Mouse (Mus musculus) thymus, postnatal 4 days (tissue): Measurements from ENCODE around the gene 1700025G04Rik.

Experiments
- DNase-seq: peaks from one replicate; pipeline ENCODE4 v3.0.0; 2021

1700025G04Rik gene

DNA sequence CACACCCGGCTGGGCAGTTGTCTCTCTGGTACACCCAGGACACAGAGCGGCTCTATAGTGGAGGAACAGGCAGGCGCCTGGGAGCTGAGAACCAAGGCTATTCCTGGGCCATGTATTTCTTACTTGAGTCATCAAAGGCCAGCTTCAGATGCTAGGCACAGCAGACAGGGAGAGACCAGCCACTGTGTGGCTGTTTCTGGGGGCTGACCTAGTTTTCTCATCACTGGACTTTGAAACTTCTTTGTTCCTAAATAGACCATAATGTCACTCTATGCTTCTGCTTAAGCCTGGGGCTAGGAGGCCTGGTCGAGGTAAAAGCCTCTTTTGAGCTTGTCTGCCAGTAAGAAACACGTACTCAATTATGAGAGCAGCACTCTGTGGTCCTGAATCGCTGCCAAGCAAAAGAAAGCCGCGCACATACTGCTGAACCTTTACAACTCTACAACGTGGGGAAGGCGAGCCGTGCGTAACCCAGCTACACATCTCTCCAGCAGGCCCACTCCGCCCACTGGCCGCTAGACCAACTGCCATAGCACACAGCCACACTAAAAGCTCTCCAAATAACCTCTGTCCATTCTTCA, 199.8 kb downstream of the 1700025G04Rik start:
- DNase-seq: no peak

DNA sequence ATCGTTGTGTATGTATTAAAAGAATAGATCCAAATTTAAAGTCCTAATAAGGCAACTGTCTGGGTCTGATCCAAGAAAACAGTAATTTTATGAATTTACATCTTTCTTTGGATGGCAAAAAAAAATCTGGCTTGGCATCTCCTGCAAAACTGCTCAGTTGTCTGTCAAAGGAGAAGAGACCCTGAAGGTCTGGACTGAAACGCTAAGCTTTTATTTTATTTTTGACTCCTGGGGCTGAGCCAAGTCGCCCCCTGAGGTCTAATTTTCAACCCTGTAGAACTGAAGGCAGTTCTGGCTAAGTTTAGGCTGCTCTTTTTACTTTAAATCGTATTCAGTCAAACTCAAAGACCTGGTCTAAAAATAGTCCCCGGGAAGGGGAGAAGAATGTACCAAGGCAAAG, 202.3 kb downstream of the 1700025G04Rik start:
- no peak for DNase-seq

DNA sequence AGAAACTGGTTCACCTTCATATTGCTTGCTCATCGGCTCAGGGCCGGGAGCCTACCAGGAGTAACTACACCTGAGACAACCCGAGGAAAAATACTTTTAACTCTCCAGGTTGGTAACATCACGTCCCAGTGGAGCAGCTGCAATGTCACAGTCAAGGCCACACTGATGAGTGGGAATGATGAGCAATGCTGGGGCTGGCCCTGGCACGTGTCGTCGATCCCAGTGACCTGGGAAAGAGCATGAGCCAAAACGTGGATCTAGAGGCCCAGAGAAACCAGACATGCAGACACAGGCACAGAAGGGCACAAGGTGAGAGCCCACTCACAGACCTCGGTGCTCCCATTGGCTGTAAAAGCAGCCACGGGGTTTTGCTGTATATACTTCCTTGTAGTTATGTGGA, 202.8 kb downstream of the 1700025G04Rik start:
- no peak for DNase-seq

DNA sequence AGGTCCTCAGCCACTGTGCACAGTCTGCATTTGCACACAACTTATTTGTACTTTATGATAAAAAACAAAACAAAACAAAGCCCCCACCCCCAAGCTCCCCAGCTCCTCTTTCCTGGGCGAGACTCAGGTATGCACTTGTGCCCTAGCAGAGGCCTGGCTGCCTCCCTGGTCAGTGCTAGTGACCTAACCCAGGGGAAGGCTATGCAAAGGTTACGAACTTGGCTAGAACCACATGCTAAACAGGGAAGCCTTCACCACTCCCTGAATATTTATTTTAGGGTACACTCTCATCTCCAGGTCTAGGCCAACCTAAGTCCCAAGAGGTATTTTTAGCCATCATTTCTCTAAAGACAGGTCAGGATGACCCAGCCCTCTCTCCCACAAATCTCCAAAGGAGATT, 203.8 kb downstream of the 1700025G04Rik start:
- DNase-seq: no peak

DNA sequence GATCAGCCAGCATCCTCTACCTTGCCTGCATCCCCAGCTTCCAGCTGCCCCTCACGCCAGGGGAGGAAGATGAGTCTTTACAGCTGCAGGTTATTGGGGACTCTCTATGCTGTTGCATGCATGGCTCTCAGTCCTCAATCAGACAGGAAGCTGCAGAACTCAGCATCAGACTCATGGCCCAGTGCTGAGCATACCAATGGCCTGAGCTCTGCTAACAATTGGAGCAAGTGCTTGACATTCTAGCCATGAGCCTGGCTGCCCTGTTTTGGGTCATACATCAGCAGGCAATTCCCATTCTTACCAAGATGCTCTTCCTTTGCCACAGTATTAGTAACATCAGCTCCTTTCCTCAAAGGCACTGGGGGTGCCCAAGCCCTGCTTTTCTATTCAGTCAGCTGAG, 208.7 kb downstream of the 1700025G04Rik start:
- no peak for DNase-seq

DNA sequence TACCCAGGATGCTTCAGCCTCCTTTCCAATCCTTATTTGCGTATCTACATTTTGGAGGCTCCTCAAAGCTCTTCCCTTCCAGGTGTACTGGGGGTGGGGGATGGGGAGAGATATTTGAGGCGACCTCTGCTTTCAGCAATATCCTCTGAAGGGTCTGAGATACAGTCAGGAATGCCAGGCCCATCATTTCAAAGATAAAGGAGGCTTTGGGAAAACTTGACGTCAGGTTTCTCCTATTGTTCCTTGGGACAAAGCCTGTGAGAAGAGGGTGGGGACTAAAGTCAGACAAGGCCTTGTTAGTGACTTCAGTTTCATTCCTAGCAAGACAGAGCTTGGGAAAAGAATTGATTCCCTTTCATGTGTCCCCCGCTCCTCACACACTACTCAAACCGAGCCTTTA, 209.2 kb downstream of the 1700025G04Rik start:
- DNase-seq: no peak

DNA sequence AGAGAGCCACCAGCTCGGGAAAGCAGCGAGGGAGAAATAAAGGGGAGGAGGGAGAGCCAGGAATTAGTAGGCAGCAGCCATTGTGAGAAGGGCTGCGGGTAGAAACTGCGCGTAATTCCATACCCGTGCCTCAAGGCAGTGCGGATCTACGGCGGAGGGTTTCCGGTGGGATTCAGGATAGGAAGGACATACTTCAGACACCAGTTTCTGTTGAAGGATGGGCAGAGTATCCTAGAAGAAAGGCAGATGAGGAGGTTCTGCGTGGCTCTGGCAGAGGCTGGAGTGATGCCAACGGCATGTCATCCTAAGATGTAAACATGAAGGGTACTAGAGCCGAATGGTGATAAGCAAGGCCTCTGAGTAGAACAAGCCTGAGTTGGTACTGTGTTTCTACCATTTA, 210.0 kb downstream of the 1700025G04Rik start:
- DNase-seq: no peak

DNA sequence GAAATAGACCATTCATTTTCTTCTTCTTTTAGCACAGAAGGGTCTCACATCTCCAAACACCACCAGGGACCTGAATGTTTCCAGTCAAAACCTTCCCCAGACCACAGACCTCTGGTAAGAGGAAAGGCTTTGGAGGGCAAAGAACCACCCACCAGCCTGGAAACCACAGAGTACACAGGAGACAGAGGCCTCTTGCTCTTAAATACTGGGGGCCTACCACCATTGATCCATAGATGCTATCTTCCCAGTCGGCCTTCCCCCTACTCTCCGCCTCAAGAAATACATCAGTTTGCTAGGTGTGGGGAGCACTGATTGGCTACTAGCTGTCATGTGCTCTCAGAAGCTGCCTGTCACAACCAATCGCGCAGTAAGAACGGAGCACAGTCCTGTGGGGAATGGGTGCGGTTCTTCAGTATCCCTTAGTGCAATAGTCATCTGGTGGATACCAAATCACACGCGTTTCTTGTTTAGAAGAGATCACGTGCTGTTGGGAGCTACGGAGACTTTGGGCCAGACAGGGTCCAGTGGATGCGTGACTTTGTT, 210.5 kb downstream of the 1700025G04Rik start:
- no peak for DNase-seq

DNA sequence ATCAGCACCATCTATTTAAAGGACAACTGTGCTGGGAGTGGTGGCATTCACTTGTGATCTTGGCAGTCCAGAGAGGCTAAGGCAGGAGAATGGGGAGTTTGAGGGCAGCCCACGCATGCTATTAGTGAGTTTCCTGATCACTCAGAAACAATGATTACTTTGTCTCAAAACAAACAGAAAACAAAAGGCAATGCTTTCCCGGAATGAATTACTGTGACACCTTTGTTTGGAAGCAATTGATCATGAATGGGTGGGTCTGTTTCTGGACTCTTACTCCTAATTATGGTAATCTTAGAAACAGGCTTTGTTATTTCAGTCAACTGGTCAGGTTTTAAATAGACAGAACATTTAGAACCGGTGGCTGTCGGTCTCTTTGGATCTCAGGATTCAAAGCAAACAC, 211.5 kb downstream of the 1700025G04Rik start:
- no peak for DNase-seq

DNA sequence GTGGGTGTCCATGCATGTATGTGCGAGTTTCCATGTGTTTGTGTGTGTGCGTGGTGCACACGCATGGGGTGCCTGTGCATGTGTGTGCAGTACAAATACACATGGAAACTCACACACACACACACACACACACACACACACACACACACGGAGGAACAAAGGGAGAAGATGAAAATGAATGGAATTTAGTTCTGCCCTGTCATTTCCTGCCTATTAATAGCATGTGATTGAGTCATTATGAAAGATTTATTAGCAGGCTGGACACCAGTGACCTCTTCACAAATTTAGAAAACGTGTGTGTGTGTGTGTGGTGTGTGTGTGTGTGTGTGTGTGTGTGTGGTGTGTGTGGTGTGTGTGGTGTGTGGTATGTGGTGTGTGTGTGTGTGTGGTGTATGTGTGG, 217.0 kb downstream of the 1700025G04Rik start:
- no peak for DNase-seq

DNA sequence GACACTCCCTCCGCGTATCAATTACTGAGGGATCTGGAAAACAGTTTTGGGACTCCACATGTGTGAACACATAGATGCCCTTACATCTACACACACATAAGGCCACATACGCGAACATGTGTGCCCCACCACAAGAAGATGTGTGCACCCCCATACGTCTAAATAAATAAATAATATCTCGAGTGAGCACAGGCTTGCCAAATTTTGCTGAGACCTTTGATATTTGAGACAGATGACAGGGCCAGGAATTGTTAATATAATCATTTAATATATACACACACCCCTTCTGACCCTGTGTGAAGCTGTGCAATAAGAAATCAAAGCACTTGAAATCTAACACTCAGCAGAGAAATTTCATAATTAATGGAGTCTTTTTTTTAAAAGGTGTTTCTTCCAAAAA, 225.6 kb downstream of the 1700025G04Rik start:
- DNase-seq: no peak

DNA sequence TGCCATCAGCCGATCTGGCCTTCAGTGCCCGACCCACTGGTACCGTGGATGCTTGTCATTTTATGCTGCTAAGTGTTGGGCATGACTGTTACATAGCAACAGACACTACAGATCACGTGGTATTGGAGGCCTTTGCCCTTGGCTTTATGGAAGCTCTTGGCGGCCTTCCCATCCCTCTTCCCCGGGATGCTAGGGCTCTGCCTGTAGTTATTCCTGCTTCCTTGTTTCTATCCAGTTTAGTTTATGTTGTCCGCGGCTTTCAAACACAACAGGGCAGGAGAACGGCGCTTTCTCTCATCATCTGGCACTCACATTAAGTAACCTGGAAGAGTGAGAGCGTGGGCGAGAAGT, 226.2 kb downstream of the 1700025G04Rik start:
- no peak for DNase-seq

DNA sequence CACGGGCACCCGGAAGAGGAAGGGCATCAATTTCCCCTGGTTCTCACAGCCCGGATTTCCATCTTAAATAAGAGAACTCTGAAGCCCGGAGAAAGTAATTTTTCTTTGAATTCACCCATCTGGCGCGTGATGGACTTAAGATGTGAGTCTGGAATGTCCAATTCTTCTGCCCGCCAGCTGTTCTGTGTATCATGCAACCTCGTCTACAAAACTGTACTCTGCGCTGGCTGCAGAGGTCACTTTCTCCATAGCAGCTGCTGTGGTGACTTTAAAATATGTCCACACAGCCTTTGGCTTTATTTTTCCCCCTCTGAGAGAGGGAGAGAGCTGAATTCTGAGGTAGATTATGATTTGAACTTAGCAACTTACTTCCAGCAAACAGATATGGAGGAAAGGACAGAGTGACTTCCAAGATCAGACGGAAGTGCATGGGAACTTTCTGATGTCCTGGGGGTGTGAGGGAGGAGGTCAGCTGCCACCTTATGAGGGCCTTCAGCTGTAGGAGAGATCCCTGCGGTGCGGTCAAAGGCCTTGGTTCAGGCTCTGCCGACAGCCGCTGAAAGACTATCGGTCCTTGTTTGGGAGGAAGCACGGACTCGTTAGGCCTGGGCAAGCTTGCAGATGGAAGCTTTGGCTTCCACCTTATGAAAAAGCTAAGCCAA, 226.7 kb downstream of the 1700025G04Rik start:
- DNase-seq: no peak

DNA sequence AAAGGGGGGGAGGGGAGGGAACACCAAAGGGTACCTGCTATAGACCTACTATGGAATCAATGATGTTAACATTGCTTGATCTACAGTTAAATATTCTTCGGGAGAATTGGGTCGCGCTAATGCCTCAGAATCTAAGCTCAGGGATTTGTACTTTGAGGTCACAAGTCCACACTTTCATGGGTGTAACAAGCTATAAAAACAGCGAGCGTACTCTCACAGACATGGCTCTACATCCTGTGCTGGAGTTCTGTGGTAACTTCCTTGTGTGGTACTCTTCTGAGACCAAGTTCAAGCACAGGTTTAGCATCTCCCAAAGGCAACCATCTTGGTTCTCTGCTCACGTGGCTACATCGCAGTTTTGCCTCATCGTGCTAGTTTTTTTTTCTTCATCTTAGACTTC, 227.8 kb downstream of the 1700025G04Rik start:
- no peak for DNase-seq

DNA sequence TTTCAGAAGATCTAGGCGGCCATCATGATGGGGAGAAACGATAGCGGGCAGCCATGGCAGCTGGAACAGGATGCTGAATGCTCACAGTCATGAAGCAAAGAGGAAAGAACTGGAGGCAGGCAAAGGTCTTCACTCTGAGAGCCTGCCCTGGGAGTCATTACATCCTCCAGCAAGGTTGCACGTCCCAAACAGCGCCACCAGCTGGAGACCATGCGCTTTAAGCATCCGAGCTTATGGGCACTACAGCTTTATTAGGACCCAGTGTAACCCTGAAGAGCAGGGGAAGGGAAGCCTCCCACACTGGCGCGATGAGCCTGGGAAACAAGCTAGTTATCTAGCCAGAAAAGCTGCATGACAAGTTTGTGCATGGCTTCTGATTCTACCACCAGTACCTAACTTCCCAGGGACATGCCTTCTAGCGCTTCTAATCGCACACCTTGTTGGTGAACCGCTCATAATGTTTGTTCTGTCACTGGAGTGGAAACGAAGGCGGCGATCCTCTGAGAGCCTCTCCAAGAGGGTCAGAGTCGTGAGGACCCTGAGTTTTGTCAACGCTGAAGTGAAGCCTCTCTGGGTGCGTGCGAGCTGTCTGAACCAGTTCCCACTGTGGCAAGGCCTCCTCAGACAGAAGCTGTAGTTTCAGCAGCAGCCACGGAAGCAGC, 228.5 kb downstream of the 1700025G04Rik start:
- DNase-seq: peak; percentile 24

DNA sequence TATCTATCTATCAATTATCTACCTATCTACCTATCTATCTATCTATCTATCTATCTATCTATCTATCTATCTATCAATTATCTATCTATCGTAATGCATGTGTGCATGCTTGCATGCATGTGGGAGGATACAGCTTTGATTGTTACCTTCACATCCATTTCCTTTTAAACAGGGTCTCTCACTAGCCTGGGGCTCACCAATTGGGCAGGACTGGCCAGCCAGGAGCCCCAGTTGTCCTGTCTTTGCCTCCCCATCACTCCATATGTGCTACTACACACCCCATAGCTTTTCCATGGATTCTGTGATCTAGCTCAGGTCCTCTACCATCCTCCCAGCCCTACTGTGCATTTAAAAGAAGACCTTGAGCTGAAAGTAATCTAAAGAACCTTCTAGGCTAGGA, 231.5 kb downstream of the 1700025G04Rik start:
- DNase-seq: no peak

DNA sequence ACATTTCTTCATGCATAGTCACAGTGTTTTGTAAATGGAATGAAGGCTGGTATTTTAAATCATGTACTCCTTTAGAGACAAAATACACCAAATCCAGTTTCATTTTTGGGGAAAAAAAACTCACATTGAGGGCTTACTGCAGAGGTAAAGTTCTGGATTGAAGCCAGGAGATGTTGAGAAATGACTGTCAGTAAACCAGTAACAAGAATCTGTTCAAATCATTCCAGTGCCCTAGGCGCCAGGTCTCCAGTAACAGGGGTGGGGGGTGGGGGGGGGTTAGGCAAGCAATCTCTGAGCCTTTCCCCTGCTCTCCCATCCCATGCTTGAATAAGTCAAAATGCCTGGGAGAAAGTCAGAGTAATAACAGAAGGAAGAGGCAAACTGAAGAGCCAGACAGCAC, 234.4 kb downstream of the 1700025G04Rik start:
- DNase-seq: no peak

DNA sequence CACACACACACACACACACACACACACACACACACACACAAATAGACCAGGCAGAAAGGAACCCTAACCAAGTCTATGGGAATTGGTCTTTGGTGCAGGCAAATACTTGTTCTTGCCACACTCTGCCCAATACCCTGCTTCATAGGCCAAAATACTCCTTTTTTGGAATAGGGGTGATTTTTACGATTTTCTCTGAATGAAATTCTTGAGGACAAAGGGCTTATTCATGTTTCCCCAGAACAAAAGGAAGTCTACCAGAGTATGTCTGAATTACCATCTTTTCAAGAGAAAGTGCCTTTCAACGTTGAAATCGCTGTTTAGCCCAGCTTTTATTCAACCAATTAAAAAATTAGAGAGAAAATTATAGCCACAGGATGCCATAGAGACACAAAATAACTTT, 237.9 kb downstream of the 1700025G04Rik start:
- DNase-seq: no peak

DNA sequence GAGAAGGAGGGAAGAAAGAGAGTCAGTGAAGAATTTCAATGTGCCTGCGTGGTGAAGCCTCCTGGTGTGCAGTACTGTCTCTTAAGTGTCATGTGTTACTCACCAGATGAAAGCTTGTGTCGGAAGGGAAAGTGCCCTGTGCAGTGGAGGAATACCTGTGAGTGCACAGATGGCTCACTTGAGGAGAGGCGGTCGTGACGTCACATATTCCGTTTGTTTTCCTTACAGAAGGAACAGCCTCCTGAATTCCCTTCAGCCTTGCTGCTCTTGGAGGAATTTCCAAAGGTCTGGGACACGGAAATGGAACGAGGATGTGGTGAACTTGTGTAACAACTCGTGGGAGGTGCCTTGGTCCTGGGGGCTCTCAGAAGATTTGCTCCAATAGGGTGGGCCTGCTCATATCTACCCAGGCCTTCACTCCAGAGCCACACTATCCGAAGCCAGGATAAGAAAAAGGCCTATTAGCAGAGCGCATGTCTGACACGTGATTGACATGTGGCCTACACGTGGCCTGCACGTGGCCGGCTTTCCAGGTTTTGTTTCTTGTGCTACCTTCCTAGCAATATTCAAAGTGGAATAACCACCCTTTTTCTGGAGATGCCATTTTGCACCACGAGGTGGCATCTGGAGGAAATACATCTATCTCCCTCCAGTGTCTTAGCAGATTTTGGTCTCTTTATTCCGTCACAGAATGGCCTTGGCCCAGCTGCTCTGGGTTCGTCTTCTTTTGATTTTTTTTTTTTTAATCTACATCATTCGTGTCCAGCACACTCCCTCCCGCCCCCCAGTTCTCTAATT, 238.7 kb downstream of the 1700025G04Rik start:
- DNase-seq: peak; percentile 13

DNA sequence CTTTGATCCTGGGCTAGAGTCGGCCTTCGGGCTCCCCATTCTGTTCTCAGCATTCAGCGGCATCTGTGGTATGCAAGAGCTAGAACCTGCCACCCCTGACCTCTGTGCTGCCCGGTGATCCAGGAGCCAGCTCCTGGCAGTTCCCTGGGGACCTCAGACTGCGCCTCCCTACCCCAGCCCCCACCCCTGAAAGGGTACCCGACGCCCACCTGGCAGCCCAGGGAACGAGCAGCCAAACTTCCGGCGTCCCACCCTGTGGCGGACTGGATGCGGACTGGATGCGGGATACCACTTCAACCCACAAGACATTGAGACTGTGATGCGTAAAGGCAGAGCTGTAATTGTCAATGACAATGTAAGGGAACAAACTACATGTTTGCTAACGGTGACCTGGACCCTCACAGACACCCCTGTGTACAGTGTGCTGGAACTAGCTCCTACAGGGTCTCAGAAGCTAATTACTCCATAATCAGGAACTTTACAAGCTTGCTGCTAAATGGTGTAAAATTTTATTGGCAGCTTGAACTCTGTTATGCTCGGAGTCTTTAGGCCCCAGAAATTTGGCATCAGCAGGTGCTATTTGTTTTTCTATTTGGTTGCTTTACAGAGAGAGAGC, 239.8 kb downstream of the 1700025G04Rik start:
- no peak for DNase-seq

DNA sequence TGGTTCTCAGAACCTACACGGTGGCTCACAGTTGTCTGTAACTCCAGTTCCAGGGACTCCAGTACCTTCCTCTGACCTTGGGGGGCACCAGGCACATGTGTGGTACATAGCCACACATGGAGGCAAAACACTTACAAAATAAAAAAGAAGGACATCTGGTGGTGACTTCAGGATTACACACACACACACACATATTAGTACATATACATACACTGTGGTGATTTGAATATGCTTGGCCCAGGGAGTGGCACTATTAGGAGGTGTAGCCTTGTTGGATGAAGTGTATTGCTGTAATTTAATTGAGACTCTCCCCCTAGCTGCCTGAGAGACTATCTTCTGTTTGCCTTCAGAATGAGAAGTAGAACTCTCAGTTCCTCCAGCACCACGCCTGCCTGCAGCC, 241.6 kb downstream of the 1700025G04Rik start:
- DNase-seq: no peak

DNA sequence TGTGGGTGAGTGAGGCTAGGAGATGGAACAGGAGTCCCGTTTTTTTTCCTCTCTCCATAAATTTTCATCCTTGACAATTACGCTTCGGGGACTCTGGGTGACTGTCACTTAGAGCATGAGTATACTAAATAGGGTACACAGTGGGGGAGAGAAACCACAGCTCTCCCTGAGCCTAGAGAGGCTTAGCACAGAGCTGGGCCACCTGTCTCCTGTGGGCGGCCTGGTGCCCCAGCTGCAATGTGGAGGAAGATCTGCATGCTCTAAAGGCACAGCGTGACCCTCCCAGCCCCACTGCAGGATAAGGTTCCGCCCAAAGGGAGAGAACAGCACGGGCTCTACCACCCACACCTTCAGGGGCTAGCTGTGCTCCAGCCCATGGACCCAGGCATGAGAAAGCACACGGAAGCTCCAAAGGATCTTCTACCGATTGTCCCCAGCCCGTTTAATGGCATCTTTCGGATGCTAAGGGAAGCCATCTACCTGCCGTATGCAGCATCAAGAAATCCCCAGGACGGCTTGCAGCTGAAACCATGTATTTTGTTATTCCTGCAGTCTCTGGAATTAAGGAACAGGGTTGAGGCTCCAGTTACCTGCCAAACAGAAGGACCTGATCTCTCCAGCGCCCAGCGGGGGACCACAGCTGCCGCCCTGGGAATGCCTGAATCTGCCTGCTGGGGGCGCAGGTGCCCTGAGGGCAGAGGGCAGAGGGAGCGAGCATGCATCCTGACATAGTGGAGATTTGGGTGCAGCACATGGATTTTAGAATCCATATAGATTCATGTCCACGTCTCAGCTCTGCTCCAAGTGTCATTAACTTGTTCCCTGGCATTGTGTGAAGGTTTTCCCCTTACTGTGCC, 243.8 kb downstream of the 1700025G04Rik start:
- DNase-seq: peak; percentile 23
